Mouse (Mus musculus) embryonic stem cell, embryonic (primary cell): ENCODE data around the gene Engase.

Experiments
- CTCF ChIA-PET, 4 experiments: fragments of 300-600 bp in 2 of 4; fragments of 350-600 bp in 2 of 4; sonication (Branson Sonifier 250); formaldehyde crosslinking; loops; one replicate each; lab custom pipeline; 2022; ENCODE audit warnings: inconsistent platforms in 2 of 4; lab: Charles Lee
- POLR2A ChIA-PET, 4 experiments: fragments of 300-600 bp in 2 of 4; fragments of 350-600 bp in 2 of 4; sonication (Branson Sonifier 250); formaldehyde crosslinking; loops; one replicate each; lab custom pipeline; 2022; ENCODE audit warnings: antibody characterized with exemption in 4 of 4, inconsistent platforms in 1 of 4; lab: Charles Lee

Engase gene

DNA sequence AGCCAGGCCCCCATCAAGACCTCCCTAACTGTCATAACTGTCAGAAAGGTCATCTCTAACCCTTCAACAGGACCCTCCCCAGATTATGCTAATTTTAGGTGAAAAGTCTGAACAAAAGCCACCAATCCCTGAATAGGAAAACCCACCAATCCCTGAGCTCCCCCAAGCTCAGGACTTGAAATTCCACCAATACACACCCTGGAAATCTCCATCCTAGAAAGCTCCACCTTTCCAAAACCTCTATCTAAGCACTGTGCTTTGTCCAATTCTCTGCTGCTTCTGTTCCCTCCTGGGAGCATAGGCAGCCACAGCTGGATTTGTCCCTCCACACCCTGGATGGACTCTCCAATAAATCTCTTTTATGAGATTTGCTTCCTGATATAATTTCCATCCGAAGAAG is 3.5 kb upstream of the Engase start:
- ChIA-PET CTCF (interaction anchor here in 3 of 4 experiments (0.7 to 1.5 kb wide), 7 partner anchors 15 to 539 kb away, joined by 3 to 4 read pairs (median 3); no protein-coding TSS in a partner anchor), POLR2A (interaction anchor here in 3 of 4 experiments (0.6 to 3.2 kb wide), 27 partner anchors 9 to 846 kb away, joined by 3 to 18 read pairs (median 4); partner anchors contain the start of genes Cant1 (in 2 of the 3), Cbx4 (in 1 of the 3) and Usp36 (in 1 of the 3))

DNA sequence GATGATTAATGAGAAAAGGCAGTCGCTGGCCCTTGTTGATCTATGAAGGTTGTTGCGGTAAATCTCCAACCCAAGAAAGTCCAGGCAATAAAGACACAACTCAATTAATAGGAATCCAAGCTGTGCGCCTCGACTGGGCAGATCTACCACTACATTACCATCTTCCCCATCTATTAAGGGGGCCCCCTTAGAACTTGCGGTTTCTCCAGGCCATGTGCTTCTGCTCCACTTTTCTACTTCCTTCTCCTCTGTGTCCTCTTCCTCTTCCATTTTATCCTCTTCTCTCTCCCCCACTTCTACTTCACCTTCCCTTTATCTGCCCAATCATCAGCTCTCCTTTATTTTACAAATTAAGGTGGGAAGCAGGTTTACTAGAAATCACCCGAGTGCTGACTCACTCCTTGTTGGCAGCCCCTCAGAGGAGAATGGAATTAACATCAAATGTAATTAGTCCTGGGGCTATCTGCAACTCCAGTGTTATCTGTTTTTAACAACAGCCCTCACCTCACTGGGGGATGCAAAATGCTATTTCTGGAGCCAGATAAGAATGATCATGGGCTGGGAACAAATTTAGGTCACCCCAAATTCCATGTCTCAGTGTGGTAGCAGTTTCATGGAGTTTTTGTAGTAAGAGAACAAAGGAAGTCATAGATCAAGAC is 2.7 kb upstream of the Engase start:
- CTCF ChIA-PET: interaction anchor here in 3 of 4 experiments (1.2 to 1.5 kb wide), 7 partner anchors 13 to 265 kb away, joined by 3 to 5 read pairs (median 4); no protein-coding TSS in a partner anchor
- POLR2A ChIA-PET: interaction anchor here in 3 of 4 experiments (0.6 to 3.2 kb wide), 28 partner anchors 8 to 612 kb away, joined by 3 to 18 read pairs (median 4); partner anchors contain the start of genes Cant1 (in 2 of the 3), Usp36 (in 2 of the 3) and Cbx4 (in 1 of the 3)

DNA sequence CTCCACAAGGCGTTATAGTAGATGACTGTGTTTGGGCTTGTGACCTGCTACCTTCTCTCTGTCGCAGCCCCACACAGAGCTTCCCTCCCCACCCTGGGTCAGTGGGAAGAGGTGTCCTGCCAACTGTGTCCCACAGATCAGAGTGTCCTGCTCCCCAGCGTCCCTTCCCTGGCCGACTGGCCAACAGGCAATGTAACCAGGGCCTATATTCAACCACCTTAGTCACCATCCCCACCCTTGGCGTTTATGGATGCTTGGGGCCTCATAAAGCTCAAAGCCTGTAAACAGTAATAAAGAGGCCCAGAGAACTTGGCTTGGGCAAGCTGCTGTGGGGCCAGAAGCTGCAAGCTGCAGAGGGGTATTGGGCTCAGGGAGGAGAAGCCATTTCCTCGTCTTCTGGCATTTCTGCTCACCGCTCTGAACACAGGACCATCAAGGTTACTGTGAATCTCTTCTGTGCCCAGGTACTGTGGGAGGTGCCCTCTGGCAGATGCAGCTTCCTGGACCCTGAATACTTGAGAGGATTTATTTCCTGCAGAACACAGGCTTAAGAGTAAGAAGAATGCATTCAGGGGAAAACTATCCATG is 1.0 kb upstream of the Engase start:
- CTCF ChIA-PET: interaction anchor here in 1 of 4 experiments (1.3 to 2.1 kb wide), 6 partner anchors 13 to 32 kb away, joined by 3 to 14 read pairs (median 4); no protein-coding TSS in a partner anchor
- POLR2A ChIA-PET: interaction anchor here in 2 of 4 experiments (0.9 to 3.2 kb wide), 7 partner anchors 10 to 67 kb away, joined by 3 to 18 read pairs (median 4); partner anchors contain the start of gene Cant1 (in 1 of the 2)

DNA sequence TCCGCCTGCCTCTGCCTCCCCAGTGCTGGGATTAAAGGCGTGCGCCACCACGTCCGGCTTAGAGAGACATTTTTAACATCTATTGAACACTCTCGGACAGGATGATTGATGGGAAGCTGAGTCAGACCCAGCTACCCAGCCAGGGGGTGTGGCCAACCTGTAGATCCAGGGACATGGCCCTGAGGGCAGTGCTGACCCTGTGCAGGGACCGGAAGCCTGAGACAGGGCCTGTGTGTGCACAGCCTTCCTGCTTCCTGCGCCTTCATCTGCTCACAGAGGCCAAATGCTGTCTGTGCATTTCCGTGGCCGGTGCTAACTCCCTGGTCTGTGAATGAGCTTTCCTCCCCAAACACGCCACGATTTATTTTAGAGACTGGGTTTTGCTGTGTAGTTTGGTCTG is 3.1 kb downstream of the Engase start:
- POLR2A ChIA-PET: interaction anchor here in 1 of 4 experiments (1.0 to 1.3 kb wide), 2 partner anchors 15 to 59 kb away, joined by 3 read pairs; no protein-coding TSS in a partner anchor
- CTCF ChIA-PET: interaction anchor here in 3 of 4 experiments (0.5 to 1.1 kb wide), 8 partner anchors 8 to 285 kb away, joined by 3 to 10 read pairs (median 3); no protein-coding TSS in a partner anchor

DNA sequence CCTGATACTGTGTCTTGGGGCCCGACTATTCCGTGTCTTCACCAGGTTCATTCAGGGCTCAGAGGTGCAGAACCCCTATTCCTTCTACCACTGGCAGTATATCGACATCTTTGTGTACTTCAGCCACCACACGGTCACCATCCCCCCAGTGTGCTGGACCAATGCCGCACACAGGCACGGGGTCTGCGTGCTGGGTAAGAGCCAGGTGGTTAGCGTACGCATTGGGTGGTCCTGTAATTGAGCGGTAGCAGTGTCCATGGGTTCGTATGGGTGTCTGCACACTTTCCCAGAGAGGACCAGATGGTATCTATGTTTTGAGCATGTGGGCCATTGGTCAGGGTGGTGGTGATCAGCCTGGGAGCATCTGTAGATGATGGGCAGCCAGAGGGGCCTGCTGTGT is 4.6 kb downstream of the Engase start:
- ChIA-PET POLR2A (no interaction called here), CTCF (no interaction called here)

DNA sequence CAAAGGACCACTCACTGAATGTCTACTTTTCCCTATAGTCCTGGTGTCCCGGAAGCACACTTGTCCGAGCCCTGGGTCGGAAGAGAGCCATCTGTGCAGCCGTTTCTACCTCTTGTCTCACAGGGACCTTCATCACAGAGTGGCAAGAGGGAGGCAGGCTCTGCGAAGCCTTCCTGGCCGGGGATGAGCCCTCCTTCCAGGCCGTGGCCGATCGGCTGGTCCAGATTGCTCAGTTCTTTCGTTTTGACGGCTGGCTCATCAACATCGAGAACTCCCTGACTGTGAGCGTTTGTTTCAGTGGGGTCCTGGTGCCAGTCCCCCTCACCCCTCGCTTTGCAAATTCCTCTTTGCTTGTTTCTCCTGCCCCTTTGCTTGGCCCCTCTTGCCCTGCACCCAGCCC is 5.1 kb downstream of the Engase start:
- CTCF ChIA-PET: interaction anchor here in 2 of 4 experiments (0.6 to 1.3 kb wide), 4 partner anchors 9 to 39 kb away, joined by 3 to 7 read pairs (median 4); no protein-coding TSS in a partner anchor
- POLR2A ChIA-PET: interaction anchor here in 2 of 4 experiments (1.0 to 1.3 kb wide), 3 partner anchors 8 to 17 kb away, joined by 4 to 5 read pairs (median 4); no protein-coding TSS in a partner anchor

DNA sequence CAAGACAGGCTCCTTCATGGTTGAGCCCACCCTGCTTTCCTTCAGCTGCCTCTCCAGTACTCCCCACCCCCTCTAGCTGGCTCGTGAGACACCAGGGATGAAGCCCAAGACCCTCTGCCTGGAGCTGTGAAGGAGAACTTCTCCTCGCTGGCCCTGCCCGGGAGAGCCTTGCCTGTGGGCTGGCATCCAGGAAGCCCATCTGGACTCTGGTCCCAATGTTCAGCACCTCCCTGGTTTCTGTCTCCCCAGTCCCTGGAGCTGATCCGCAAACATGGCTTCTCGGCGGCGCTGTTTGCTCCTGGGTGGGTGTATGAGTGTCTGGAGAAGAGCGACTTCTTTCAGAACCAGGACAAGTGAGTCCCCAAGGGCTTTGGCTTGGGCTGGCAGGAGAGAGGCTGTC is 7.5 kb downstream of the Engase start:
- POLR2A ChIA-PET: interaction anchor here in 2 of 4 experiments (0.5 to 0.6 kb wide), 2 partner anchors 162 to 1475 kb away, joined by 3 read pairs; no protein-coding TSS in a partner anchor

DNA sequence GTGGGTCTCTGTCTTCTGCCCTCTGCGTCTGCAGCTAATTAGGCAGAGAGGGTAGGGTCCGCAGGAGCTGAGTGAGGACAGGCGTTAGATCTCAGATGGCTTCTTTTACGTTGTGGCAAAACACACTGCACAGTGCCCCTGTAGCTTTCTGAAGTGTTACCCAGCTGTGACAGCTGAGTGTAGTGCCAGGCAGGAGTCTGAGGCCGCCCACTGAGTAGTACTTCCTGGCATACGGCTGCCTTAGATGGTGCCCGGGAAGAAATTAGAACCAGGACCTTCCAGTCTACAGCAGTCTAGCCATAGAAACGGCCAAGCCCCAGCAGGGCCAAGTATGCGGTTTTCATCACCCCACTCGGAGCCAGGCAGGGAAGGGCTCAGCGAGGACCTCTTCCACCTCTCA is 8.7 kb downstream of the Engase start:
- ChIA-PET CTCF (interaction anchor here in 2 of 4 experiments (0.9 to 1.4 kb wide), 4 partner anchors 22 to 62 kb away, joined by 3 to 4 read pairs (median 3); no protein-coding TSS in a partner anchor), POLR2A (interaction anchor here in 1 of 4 experiments (1.3 kb wide), 1 partner anchor 8 kb away, joined by 4 read pairs; the partner anchor contains the start of gene Engase)

More for the DNA sequence above, 7.5 kb downstream of the Engase start:
- CTCF ChIA-PET: interaction anchor here in 2 of 4 experiments (0.6 to 1.6 kb wide), 3 partner anchors 23 to 153 kb away, joined by 3 to 4 read pairs (median 3); no protein-coding TSS in a partner anchor

DNA sequence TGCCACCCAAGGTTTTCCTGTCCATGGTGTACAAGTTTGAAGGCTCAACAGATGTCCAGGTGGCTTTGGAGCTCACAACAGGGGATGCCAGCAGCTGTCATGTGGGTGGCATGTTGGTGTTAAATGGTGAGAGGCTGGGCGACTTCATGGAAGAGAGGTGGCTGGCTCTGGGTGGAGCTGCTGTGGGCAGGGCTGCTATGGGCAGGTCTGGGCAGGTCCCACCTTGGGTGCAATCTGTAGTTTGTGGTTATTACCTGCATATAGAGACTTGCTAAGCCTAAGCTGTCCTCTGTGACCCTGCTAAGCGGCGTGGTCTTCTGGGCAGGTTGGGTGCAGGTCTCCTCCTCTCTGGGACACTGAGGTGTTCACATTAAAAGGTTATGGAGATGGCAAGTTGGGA is 9.2 kb downstream of the Engase start:
- CTCF ChIA-PET: interaction anchor here in 1 of 4 experiments (0.9 to 1.4 kb wide), 2 partner anchors 25 to 62 kb away, joined by 3 to 4 read pairs; no protein-coding TSS in a partner anchor
- POLR2A ChIA-PET: interaction anchor here in 1 of 4 experiments (1.3 kb wide), 1 partner anchor 9 kb away, joined by 4 read pairs; the partner anchor contains the start of gene Engase

DNA sequence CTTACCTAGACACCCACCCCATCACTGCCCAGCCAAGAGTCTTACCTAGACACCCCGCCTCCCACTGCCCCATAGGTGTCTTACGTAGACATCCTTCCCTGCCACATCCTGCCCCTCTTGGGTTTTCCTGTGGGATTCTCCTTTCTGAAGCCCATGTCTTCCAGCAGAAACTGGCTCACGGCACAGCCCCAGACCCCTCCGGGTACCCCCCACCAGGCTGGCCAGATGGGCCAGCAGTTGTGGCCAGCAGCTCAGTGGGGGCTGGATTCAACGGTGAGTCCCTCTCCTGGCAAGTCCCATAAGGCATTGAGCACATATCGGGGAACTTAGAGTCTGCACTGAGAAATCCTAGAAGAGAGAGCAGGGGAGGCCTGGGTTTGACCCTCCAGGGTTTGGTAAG is 9.7 kb downstream of the Engase start:
- CTCF ChIA-PET: interaction anchor here in 1 of 4 experiments (1.4 kb wide), 1 partner anchor 63 kb away, joined by 4 read pairs; no protein-coding TSS in a partner anchor
- POLR2A ChIA-PET: interaction anchor here in 1 of 4 experiments (0.9 to 1.3 kb wide), 2 partner anchors 9 to 145 kb away, joined by 4 read pairs; partner anchors contain the start of gene Engase

DNA sequence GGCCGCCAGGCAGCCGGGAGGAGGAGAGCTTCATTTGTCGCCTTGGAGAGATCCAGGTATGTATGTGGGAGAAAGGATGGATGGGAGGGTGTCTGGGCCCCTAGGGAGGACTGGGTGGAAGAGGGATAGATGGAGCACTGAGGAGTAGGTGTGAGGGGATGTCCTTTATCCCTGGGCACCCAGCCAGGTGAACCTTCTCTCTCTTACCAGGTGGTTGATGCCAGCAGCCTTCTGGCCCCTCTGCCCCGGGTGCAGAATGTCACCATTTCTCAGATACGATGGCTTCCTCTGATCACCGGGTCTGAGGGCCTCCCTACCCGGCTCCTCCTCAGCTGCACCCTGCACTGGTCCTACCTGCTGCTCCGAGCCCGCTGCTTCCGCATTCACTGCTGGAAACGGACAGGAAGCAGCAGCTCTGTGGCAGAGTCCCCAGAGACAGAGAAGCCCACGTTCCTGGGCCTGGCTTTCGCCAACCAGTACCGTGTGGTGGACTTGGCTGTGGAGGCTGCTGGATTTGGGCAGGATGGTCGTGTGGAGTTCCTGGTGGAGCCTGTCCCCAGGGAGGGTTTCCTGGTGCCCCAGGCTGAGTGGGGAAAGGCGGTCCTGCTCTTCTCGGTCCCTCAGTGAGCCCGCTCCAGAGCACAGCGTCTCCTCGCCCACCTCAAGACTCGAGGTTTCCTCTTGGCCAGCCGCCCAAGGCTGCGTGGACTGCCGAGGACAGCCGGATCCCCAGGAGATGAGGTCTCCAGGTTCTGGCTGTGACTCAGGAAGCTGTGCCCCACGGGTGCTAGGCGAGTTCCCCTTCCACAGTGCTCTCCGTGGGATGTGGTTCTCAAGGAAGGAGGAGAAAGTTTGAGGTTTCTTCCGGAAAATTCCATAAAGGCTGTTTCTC is 10.5 kb downstream of the Engase start:
- CTCF ChIA-PET: interaction anchor here (0.8 to 4.3 kb wide), 13 partner anchors 10 to 252 kb away, joined by 3 to 39 read pairs (median 6); partner anchors contain the start of gene Engase (in 2 of the 4)
- POLR2A ChIA-PET: interaction anchor here in 2 of 4 experiments (0.9 to 1.7 kb wide), 5 partner anchors 10 to 146 kb away, joined by 3 to 5 read pairs (median 4); partner anchors contain the start of gene Engase (in 2 of the 2)

DNA sequence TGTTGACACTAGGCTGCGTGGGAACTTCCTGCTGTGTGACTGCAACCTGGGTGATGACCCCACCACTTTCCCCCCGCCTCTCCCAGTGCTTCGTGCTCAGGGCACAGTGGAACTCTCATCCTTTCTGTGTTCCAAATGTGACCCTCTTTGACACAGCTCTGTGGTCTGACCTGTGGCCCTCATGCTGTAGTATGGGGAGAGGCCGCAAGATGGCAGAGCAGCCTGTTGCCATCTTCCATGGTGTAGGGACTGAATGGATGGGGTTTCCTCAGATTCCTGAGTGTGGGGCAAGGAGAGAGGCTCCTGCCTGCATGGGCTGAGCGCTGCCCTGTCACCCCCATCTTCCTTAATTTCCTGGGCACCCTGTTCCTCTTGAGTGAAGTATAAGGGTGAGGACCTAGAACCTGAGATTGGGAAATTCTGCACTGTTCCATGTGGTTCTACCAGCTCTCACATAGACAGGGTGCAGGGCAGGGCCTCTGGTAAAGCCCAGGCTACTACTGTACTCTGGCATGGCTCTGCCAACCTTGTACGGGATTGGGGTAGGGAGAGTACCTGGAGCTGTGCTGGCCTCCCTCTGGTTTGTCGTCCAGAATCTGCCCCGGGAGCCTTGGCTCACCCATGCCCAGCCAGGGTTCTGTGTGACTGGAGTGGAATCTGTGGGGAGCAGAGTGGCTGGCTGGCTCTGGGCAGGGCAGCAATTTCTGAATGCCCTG is 11.7 kb downstream of the Engase start:
- CTCF ChIA-PET: interaction anchor here (0.5 to 4.3 kb wide), 29 partner anchors 8 to 287 kb away, joined by 3 to 39 read pairs (median 4); partner anchors contain the start of gene Engase (in 2 of the 4)
- POLR2A ChIA-PET: interaction anchor here in 2 of 4 experiments (0.6 to 2.7 kb wide), 6 partner anchors 11 to 810 kb away, joined by 3 to 18 read pairs (median 4); partner anchors contain the start of gene Engase (in 2 of the 2)

DNA sequence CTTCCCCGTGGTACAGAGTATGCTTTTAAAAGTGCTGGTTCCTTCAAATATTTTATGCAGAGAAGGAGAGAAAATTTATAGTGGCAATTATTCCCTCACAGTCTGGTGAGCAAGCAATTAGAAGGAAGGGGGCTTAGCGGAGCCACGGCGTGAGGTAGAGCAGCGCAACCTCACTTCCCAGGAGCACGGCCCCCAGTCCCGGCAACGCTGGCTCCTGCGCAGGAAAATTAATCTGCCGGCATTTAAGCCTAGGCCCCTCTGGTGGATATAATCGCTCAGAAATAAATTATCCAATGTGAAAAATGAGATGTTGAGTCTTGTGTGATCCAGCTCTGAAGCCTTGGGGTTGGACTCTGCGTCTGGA is 12.3 kb downstream of the Engase start:
- POLR2A ChIA-PET: interaction anchor here in 2 of 4 experiments (1.0 to 2.7 kb wide), 3 partner anchors 15 kb away, joined by 4 to 18 read pairs (median 4); no protein-coding TSS in a partner anchor
- CTCF ChIA-PET: interaction anchor here in 2 of 4 experiments (0.9 to 4.3 kb wide), 10 partner anchors 10 to 251 kb away, joined by 3 to 39 read pairs (median 6); partner anchors contain the start of gene Engase (in 2 of the 2)

DNA sequence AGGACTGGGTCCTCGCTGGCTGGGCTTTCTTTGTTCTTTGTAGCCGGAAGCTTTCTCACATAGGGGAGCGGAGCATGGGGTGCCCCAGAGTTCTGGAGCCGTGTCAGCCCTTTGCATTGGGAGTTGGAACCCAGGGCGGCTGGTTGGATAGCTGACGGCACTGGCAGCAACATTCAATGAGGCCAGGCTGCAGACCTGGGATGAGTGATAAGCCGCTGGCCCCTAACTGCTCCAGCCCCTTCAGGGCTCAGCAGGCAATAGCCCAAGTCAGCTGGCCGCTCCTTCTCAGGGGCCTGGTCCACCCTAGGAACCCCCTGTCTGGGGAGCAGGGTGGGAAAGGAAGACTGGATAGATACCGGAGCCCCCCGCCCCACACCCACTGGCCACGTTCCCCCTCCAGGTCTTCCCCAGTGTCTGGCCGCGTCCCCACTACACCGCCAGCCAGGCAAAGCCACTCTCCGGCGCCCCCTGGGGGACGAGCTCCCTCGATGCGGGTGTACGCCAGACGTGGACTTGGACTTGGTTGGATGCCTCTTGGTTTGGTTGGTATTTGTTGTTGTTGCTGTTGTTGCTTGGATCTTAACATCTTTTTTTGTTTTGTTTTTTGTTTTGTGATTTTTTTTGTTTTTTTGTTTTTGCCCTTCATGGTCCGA is 14.1 kb downstream of the Engase start:
- ChIA-PET POLR2A (interaction anchor here in 3 of 4 experiments (0.9 to 2.7 kb wide), 8 partner anchors 14 to 200 kb away, joined by 3 to 18 read pairs (median 3); partner anchors contain the start of genes Engase (in 2 of the 3) and Usp36 (in 1 of the 3)), CTCF (interaction anchor here (0.5 to 4.3 kb wide), 62 partner anchors 9 to 1641 kb away, joined by 3 to 39 read pairs (median 4); partner anchors contain the start of genes Engase (in 2 of the 4) and Cant1 (in 1 of the 4))

DNA sequence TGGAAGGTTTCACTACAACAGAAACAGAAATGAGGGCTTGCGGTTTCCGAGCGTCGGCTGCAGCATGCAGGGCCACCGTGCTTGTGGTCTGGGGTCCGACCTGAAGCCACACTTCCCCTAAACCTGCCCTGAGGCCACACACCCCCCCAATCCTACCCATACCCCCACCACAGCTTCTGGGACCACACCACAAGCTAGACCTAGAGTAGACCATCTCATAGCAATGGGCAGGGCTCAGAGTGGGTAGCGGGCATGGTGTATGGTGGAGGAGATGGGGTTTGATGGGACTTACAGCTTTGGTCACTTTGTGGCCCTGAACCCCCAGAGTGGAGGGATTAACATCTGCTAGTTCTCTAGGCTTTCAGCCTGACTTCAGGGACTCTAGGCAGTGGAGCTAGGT is 14.6 kb downstream of the Engase start:
- CTCF ChIA-PET: interaction anchor here (0.5 to 4.3 kb wide), 62 partner anchors 9 to 1640 kb away, joined by 3 to 39 read pairs (median 4); partner anchors contain the start of genes Engase (in 2 of the 4) and Cant1 (in 1 of the 4)
- POLR2A ChIA-PET: interaction anchor here in 3 of 4 experiments (0.9 to 2.7 kb wide), 8 partner anchors 14 to 201 kb away, joined by 3 to 18 read pairs (median 3); partner anchors contain the start of genes Engase (in 2 of the 3) and Usp36 (in 1 of the 3)
